In genomic region chr7:109025743-109026142, GRCm38 (mm10) we compare ENCODE assay signal across 25 mouse cellular contexts. TPM values are rescaled to one million over a fixed set of nuclear protein-coding genes. Genes with fewer than 3 reads are reported as not detected.
DNase-seq lines count a peak whose midpoint lies in the region; TF ChIP-seq lines count a peak whose summit lies in the region.
"Had no signal": no experiment of that assay in that cellular context is flagged by ENCODE, and none has a peak within 500 bp of the region (broad histone marks: within the 10 kb centered on the region; RNA-seq: fewer than 3 reads in every experiment).

No protein-coding gene starts in this region.

- no peaks in the 10 kb centered on the region for H3K36me3 ChIP-seq in kidney, adult 2 months (ENCODE audit: control insufficient read depth, insufficient read depth, low read length)
- H3K36me3 ChIP-seq: embryonic facial prominence, embryonic 10.5 days; embryonic facial prominence, embryonic 13.5 days; heart, embryonic 10.5 days; heart, embryonic 13.5 days had no signal

- H3K27ac ChIP-seq in kidney, adult 2 months (ENCODE audit: insufficient read depth, low read depth, low read length): no peak overlapping the region
- H3K27ac ChIP-seq in layer of hippocampus, adult 2 months: peak overlapping the region; percentile 36; the same call in 1 of the 2 replicates
- H3K27ac ChIP-seq in cortical plate, adult 2 months (ENCODE audit: insufficient read depth, low read length): peak overlapping the region; percentile 6; the same call in 1 of the 2 replicates
- H3K27ac ChIP-seq: embryonic facial prominence, embryonic 10.5 days; embryonic facial prominence, embryonic 13.5 days; forebrain, embryonic 12.5 days; forebrain, embryonic 15.5 days; heart, adult 2 months; heart, embryonic 10.5 days; heart, embryonic 13.5 days; hindbrain, embryonic 12.5 days; hindbrain, embryonic 15.5 days had no signal

- TF ChIP-seq POLR2A in kidney, adult 2 months (IDR thresholded peaks at IDR 0.05; ENCODE audit: low read depth, low read length): no peak
- TF ChIP-seq POLR2A in cortical plate, adult 2 months (IDR thresholded peaks at IDR 0.05; ENCODE audit: extremely low read depth, insufficient read depth, low read length): no peak

- DNase-seq in cerebellum, adult 11-12 months: peak; percentile 34
- DNase-seq in cerebellum, adult 18-20 months: no peak
- DNase-seq in kidney, adult 2 months: peak; percentile 14
- no peak for DNase-seq in kidney, postnatal 25 days
- no peak for DNase-seq in layer of hippocampus, adult 2 months (ENCODE audit: low spot score in 2 of 2)
- no peak for DNase-seq in layer of hippocampus, postnatal 25 days (ENCODE audit: extremely low spot score in 1 of 2, low spot score in 1 of 2)
- DNase-seq: adrenal gland, adult 8-10 months; adrenal gland, postnatal 25 days; cerebellum, adult 2 months; cerebellum, adult 9-11 months; cerebellum, postnatal 25 days; embryo, embryonic 11 days; gastrocnemius, postnatal 25 days; heart, adult 2 months; heart, postnatal 14 days had no signal

- 65% methylated on average over 7 of the region's 7 CpGs for WGBS in kidney, adult 2 months

- no peak for TF ChIP-seq CTCF in kidney, adult 2 months (conservative IDR thresholded peaks at IDR 0.05; ENCODE audit: insufficient read depth, insufficient read length, low read depth, low read length)
- no peak for TF ChIP-seq CTCF in layer of hippocampus, adult 2 months (conservative IDR thresholded peaks at IDR 0.05)
- TF ChIP-seq CTCF in cortical plate, adult 2 months (IDR thresholded peaks at IDR 0.05; ENCODE audit: extremely low read depth, insufficient read depth, low read length): no peak

- no peaks in the 10 kb centered on the region for H3K4me1 ChIP-seq in kidney, adult 2 months (ENCODE audit: control insufficient read depth, insufficient read depth, low read length)
- H3K4me1 ChIP-seq in cortical plate, adult 2 months (ENCODE audit: control insufficient read depth, insufficient read depth, low read length): peaks cover 9% of the 10 kb centered on the region
- H3K4me1 ChIP-seq: embryonic facial prominence, embryonic 13.5 days; forebrain, embryonic 12.5 days; forebrain, embryonic 15.5 days; heart, embryonic 10.5 days; heart, embryonic 13.5 days; hindbrain, embryonic 12.5 days; hindbrain, embryonic 15.5 days had no signal

- H3K27me3 ChIP-seq in kidney, adult 2 months (replicated peaks; ENCODE audit: control insufficient read depth, insufficient read depth, low read length): no peaks in the 10 kb centered on the region
- H3K27me3 ChIP-seq: embryonic facial prominence, embryonic 13.5 days; forebrain, embryonic 12.5 days; forebrain, embryonic 15.5 days; heart, embryonic 13.5 days; hindbrain, embryonic 12.5 days; hindbrain, embryonic 15.5 days had no signal

- H3K4me3 ChIP-seq in kidney, adult 2 months (ENCODE audit: insufficient read depth, low read depth, low read length): no peak overlapping the region
- no peak overlapping the region for H3K4me3 ChIP-seq in layer of hippocampus, adult 2 months
- H3K4me3 ChIP-seq in cortical plate, adult 2 months (ENCODE audit: insufficient read depth, low read length): no peak overlapping the region
- H3K4me3 ChIP-seq: embryonic facial prominence, embryonic 10.5 days; embryonic facial prominence, embryonic 13.5 days; erythroblast, embryonic 14.5 days; forebrain, embryonic 12.5 days; forebrain, embryonic 15.5 days; heart, adult 2 months; heart, embryonic 10.5 days; heart, embryonic 13.5 days; hindbrain, embryonic 12.5 days; hindbrain, embryonic 15.5 days had no signal

RNA-seq across cellular contexts. Expression of gene Ric3, which starts 57.4 kb away (rescaled TPM):
- polyA plus RNA-seq in kidney, adult 2 months (2012; rRNA removed): 0.63 and 0.79 TPM in 2 replicates
- total RNA-seq in layer of hippocampus, adult 2 months (2021): 10 to 100 TPM; 69.6 to 72.0 TPM
- total RNA-seq in layer of hippocampus, postnatal 25 days (2021): 10 to 100 TPM; 64.5 to 68.9 TPM
- 42.7 and 42.8 TPM in 2 replicates for polyA plus RNA-seq in cortical plate, adult 2 months (2012; rRNA removed)

Comparison
In these comparisons a context has a peak if more than half of its experiments do, and no peak if none do; other contexts are left out.
1. DNase-seq: peak in cerebellum, adult 11-12 months (single experiment) and kidney, adult 2 months (single experiment); none in cerebellum, adult 18-20 months (0 of 2), kidney, postnatal 25 days (0 of 2), layer of hippocampus, adult 2 months (0 of 2) and layer of hippocampus, postnatal 25 days (0 of 2).